Mouse (Mus musculus): Measurements from ENCODE around the gene Fzd4. TPM values are rescaled to one million over a fixed set of nuclear protein-coding genes. Genes with fewer than 3 reads are reported as not detected.

Fzd4 gene
- total RNA-seq, 1 experiment: 2.2 TPM

- no peak for TF ChIP-seq HCFC1 (IDR thresholded peaks at IDR 0.05; ENCODE audit: borderline replicate concordance, insufficient read depth, low read length)
- peak; percentile 43; the same call in 1 of the 2 replicates for TF ChIP-seq ZC3H11A (IDR thresholded peaks at IDR 0.05; ENCODE audit: borderline replicate concordance, low read depth, low read length)
- H3K4me1 ChIP-seq (ENCODE audit: control insufficient read depth in 2 of 2, insufficient read depth in 2 of 2, low read length in 2 of 2, poor library complexity in 1 of 2): no peaks in the 10 kb centered on the region
- DNase-seq (ENCODE audit: low read depth, low spot score): no peak
- in situ Hi-C loops (cut with MboI; ENCODE audit: low sequenced_read_pairs in 2 of 2, unreplicated experiment in 2 of 2): loop anchor here in 1 of 2 experiments (25.0 kb wide), 1 partner anchor 257 kb away; no protein-coding TSS in a partner anchor
- H3K27ac ChIP-seq (ENCODE audit: insufficient read depth, low read depth, low read length, poor library complexity, severe bottlenecking): no peak overlapping the region
- no peak overlapping the region for H3K4me3 ChIP-seq (ENCODE audit: insufficient read depth in 1 of 2, low read depth in 1 of 2, low read length in 2 of 2, poor library complexity in 1 of 2, severe bottlenecking in 1 of 2)
- no peaks in the 10 kb centered on the region for H3K9me3 ChIP-seq (ENCODE audit: control insufficient read depth, insufficient read depth, low read depth, low read length)
- no peaks in the 10 kb centered on the region for H3K36me3 ChIP-seq (ENCODE audit: control insufficient read depth, insufficient read depth, low read length, poor library complexity, severe bottlenecking)
- H3K9ac ChIP-seq (ENCODE audit: insufficient read depth, low read depth, low read length, poor library complexity, severe bottlenecking): no peak overlapping the region
Observed at GRCm38 (mm10) chr7:89418917-89419679, 14.9 kb downstream of the Fzd4 start.

- TF ChIP-seq MAFK (IDR thresholded peaks at IDR 0.05; ENCODE audit: insufficient read depth, low read depth, low read length) (no peak), CHD2 (IDR thresholded peaks at IDR 0.05; ENCODE audit: low read depth, low read length) (no peak), ZC3H11A (IDR thresholded peaks at IDR 0.05; ENCODE audit: borderline replicate concordance, low read depth, low read length) (no peak), ZNF384 (IDR thresholded peaks at IDR 0.05; ENCODE audit: low read depth, low read length) (no peak), HCFC1 (IDR thresholded peaks at IDR 0.05; ENCODE audit: borderline replicate concordance, insufficient read depth, low read length) (no peak)
- H3K36me3 ChIP-seq (ENCODE audit: control insufficient read depth, insufficient read depth, low read length, poor library complexity, severe bottlenecking): no peaks in the 10 kb centered on the region
- H3K27ac ChIP-seq (ENCODE audit: insufficient read depth, low read depth, low read length, poor library complexity, severe bottlenecking): no peak overlapping the region
- H3K9me3 ChIP-seq (ENCODE audit: control insufficient read depth, insufficient read depth, low read depth, low read length): no peaks in the 10 kb centered on the region
- no peaks in the 10 kb centered on the region for H3K4me1 ChIP-seq (ENCODE audit: control insufficient read depth in 2 of 2, insufficient read depth in 2 of 2, low read length in 2 of 2, poor library complexity in 1 of 2)
- no peak overlapping the region for H3K4me3 ChIP-seq (ENCODE audit: insufficient read depth in 1 of 2, low read depth in 1 of 2, low read length in 2 of 2, poor library complexity in 1 of 2, severe bottlenecking in 1 of 2)
- DNase-seq (ENCODE audit: low read depth, low spot score): no peak
- in situ Hi-C loops (cut with MboI; ENCODE audit: low sequenced_read_pairs in 2 of 2, unreplicated experiment in 2 of 2): loop anchor here in 1 of 2 experiments (25.0 kb wide), 1 partner anchor 259 kb away; no protein-coding TSS in a partner anchor
- H3K9ac ChIP-seq (ENCODE audit: insufficient read depth, low read depth, low read length, poor library complexity, severe bottlenecking): no peak overlapping the region
Observed at GRCm38 (mm10) chr7:89421294-89421693, 17.1 kb downstream of the Fzd4 start.

GRCm38 (mm10) chr7:89422650-89423049 lies 18.5 kb downstream of the Fzd4 start:
- in situ Hi-C loops (cut with MboI; ENCODE audit: low sequenced_read_pairs in 2 of 2, unreplicated experiment in 2 of 2): loop anchor here in 1 of 2 experiments (25.0 kb wide), 1 partner anchor 260 kb away; no protein-coding TSS in a partner anchor

GRCm38 (mm10) chr7:89423194-89423593 lies 19.0 kb downstream of the Fzd4 start:
- no peak for DNase-seq (ENCODE audit: low read depth, low spot score)
- no peaks in the 10 kb centered on the region for H3K36me3 ChIP-seq (ENCODE audit: control insufficient read depth, insufficient read depth, low read length, poor library complexity, severe bottlenecking)
- in situ Hi-C loops (cut with MboI; ENCODE audit: low sequenced_read_pairs in 2 of 2, unreplicated experiment in 2 of 2): loop anchor here in 1 of 2 experiments (25.0 kb wide), 1 partner anchor 261 kb away; no protein-coding TSS in a partner anchor
- H3K9me3 ChIP-seq (ENCODE audit: control insufficient read depth, insufficient read depth, low read depth, low read length): no peaks in the 10 kb centered on the region
- no peak overlapping the region for H3K4me3 ChIP-seq (ENCODE audit: insufficient read depth in 1 of 2, low read depth in 1 of 2, low read length in 2 of 2, poor library complexity in 1 of 2, severe bottlenecking in 1 of 2)
- H3K27ac ChIP-seq (ENCODE audit: insufficient read depth, low read depth, low read length, poor library complexity, severe bottlenecking): no peak overlapping the region
- TF ChIP-seq ZNF384 (IDR thresholded peaks at IDR 0.05; ENCODE audit: low read depth, low read length): peak; percentile 81; the same call in 1 of the 2 replicates
- TF ChIP-seq MAFK (IDR thresholded peaks at IDR 0.05; ENCODE audit: insufficient read depth, low read depth, low read length): 0 out of 2 replicates have a peak, but pooled peaks have one; percentile 47
- no peak for TF ChIP-seq HCFC1 (IDR thresholded peaks at IDR 0.05; ENCODE audit: borderline replicate concordance, insufficient read depth, low read length)
- no peaks in the 10 kb centered on the region for H3K4me1 ChIP-seq (ENCODE audit: control insufficient read depth in 2 of 2, insufficient read depth in 2 of 2, low read length in 2 of 2, poor library complexity in 1 of 2)
- H3K9ac ChIP-seq (ENCODE audit: insufficient read depth, low read depth, low read length, poor library complexity, severe bottlenecking): no peak overlapping the region

More at GRCm38 (mm10) chr7:89422650-89423049, 18.5 kb downstream of the Fzd4 start:
- TF ChIP-seq CHD2 (IDR thresholded peaks at IDR 0.05; ENCODE audit: low read depth, low read length) (no peak), ZC3H11A (IDR thresholded peaks at IDR 0.05; ENCODE audit: borderline replicate concordance, low read depth, low read length) (no peak), HCFC1 (IDR thresholded peaks at IDR 0.05; ENCODE audit: borderline replicate concordance, insufficient read depth, low read length) (no peak)
- no peaks in the 10 kb centered on the region for H3K36me3 ChIP-seq (ENCODE audit: control insufficient read depth, insufficient read depth, low read length, poor library complexity, severe bottlenecking)
- H3K9ac ChIP-seq (ENCODE audit: insufficient read depth, low read depth, low read length, poor library complexity, severe bottlenecking): no peak overlapping the region
- H3K4me3 ChIP-seq (ENCODE audit: insufficient read depth in 1 of 2, low read depth in 1 of 2, low read length in 2 of 2, poor library complexity in 1 of 2, severe bottlenecking in 1 of 2): no peak overlapping the region
- no peak for DNase-seq (ENCODE audit: low read depth, low spot score)
- no peaks in the 10 kb centered on the region for H3K4me1 ChIP-seq (ENCODE audit: control insufficient read depth in 2 of 2, insufficient read depth in 2 of 2, low read length in 2 of 2, poor library complexity in 1 of 2)
- no peaks in the 10 kb centered on the region for H3K9me3 ChIP-seq (ENCODE audit: control insufficient read depth, insufficient read depth, low read depth, low read length)
- H3K27ac ChIP-seq (ENCODE audit: insufficient read depth, low read depth, low read length, poor library complexity, severe bottlenecking): no peak overlapping the region
